Mouse (Mus musculus): ENCODE measurements around the gene Myrf.

GRCm38 (mm10) chr19:10188281-10188811 lies 52.2 kb downstream of the Myrf start:
- TF ChIP-seq CTCF (IDR thresholded peaks at IDR 0.05; ENCODE audit: low read depth, low read length) (no peak), POLR2A (IDR thresholded peaks at IDR 0.05; ENCODE audit: insufficient read depth, low read length) (no peak)

All from ES-Bruce4 (cell line).